In the genomic region with DNA sequence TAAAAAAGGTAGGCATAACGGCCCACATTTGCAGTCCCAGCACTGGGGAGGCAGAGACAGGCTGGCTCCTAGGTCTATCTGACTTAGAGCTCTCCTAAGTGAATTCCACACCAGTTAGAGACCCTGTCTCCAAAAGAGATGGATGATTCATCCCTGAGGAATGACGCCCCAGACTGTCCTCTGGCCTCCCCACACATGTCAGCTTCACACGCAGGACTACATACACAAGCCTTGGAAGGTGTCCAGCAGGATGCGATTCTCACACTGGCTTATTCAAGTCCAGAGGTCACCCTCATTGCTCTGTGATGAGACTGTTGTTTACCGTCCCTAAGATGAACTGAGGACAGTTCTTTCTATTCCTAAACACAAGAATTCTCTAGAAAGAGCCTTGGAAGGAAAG, we compare ENCODE assay signal across 10 mouse cellular contexts. TPM values are rescaled to one million over a fixed set of nuclear protein-coding genes. Genes with fewer than 3 reads are reported as not detected.
DNase-seq lines count a peak whose midpoint lies in the region; ATAC-seq and TF ChIP-seq lines count a peak whose summit lies in the region.
"Had no signal": no experiment of that assay in that cellular context is flagged by ENCODE, and none has a peak within 500 bp of the region (broad histone marks: within the 10 kb centered on the region; RNA-seq: fewer than 3 reads in every experiment).

No protein-coding gene starts in this region.

- H3K9ac ChIP-seq in heart, embryonic 14.5 days (ENCODE audit: low read length), result no peak overlapping the region
- H3K9ac ChIP-seq in lung, postnatal 0 days (replicated peaks; ENCODE audit: low read depth), result no peak overlapping the region
- no peak overlapping the region for H3K9ac ChIP-seq in stomach, postnatal 0 days (ENCODE audit: low read length)
- H3K9ac ChIP-seq: embryonic facial prominence, embryonic 15.5 days; liver, embryonic 14.5 days had no signal

- no peaks in the 10 kb centered on the region for H3K27me3 ChIP-seq in heart, embryonic 14.5 days (ENCODE audit: control insufficient read depth, insufficient read depth, low read length)
- no peaks in the 10 kb centered on the region for H3K27me3 ChIP-seq in lung, postnatal 0 days (replicated peaks; ENCODE audit: insufficient read depth, low read length)
- no peaks in the 10 kb centered on the region for H3K27me3 ChIP-seq in stomach, postnatal 0 days (ENCODE audit: control insufficient read depth, insufficient read depth, low read length)
- H3K27me3 ChIP-seq: embryonic facial prominence, embryonic 15.5 days had no signal

- peaks cover 90 to 98% of the 10 kb centered on the region in 2 experiments for H3K4me1 ChIP-seq in heart, embryonic 14.5 days (ENCODE audit: control insufficient read depth in 2 of 2, insufficient read depth in 2 of 2, low read length in 2 of 2)
- peaks cover 20% of the 10 kb centered on the region; the same call in 1 of the 2 replicates for H3K4me1 ChIP-seq in lung, postnatal 0 days (ENCODE audit: insufficient read depth, low read depth, low read length)
- peaks cover 47% of the 10 kb centered on the region for H3K4me1 ChIP-seq in embryonic fibroblast, embryonic 13.5 days (ENCODE audit: control insufficient read depth, insufficient read depth, low read length)
- peaks cover 4% of the 10 kb centered on the region; the same call in 1 of the 2 replicates for H3K4me1 ChIP-seq in stomach, postnatal 0 days (replicated peaks; ENCODE audit: control insufficient read depth, insufficient read depth)

- no peak for TF ChIP-seq EP300 in lung, postnatal 0 days (IDR thresholded peaks at IDR 0.05)
- TF ChIP-seq EP300 in stomach, postnatal 0 days (optimal IDR thresholded peaks at IDR 0.05), result no peak

- no peaks in the 10 kb centered on the region for H3K36me3 ChIP-seq in heart, embryonic 14.5 days (ENCODE audit: control insufficient read depth, insufficient read depth, low read length)
- H3K36me3 ChIP-seq in lung, postnatal 0 days (ENCODE audit: insufficient read depth, low read length), result no peaks in the 10 kb centered on the region
- H3K36me3 ChIP-seq in stomach, postnatal 0 days (ENCODE audit: control insufficient read depth, insufficient read depth, low read length), result no peaks in the 10 kb centered on the region
- H3K36me3 ChIP-seq: embryonic facial prominence, embryonic 15.5 days had no signal

- TF ChIP-seq CTCF in lung, postnatal 0 days (IDR thresholded peaks at IDR 0.05), result no peak
- no peak for TF ChIP-seq CTCF in embryonic fibroblast, embryonic 13.5 days (IDR thresholded peaks at IDR 0.05; ENCODE audit: borderline replicate concordance, insufficient read depth, low read length)
- no peak for TF ChIP-seq CTCF in stomach, postnatal 0 days (IDR thresholded peaks at IDR 0.05; ENCODE audit: low read depth)

- DNase-seq in heart, adult 8-10 months (ENCODE audit: low spot score), result no peak
- DNase-seq in lung, postnatal 0 days (ENCODE audit: low spot score), result peak; percentile 78
- no peak for DNase-seq in lung, postnatal 25 days (ENCODE audit: low spot score)
- no peak for DNase-seq in stomach, postnatal 0 days (ENCODE audit: low spot score)
- DNase-seq in ovary, postnatal 36 days (ENCODE audit: low spot score), result no peak

- no peak for TF ChIP-seq POLR2A in embryonic fibroblast, embryonic 13.5 days (IDR thresholded peaks at IDR 0.05; ENCODE audit: low read depth, low read length)

- H3K4me3 ChIP-seq in heart, embryonic 14.5 days (ENCODE audit: control insufficient read depth in 1 of 2, insufficient read depth in 1 of 2, low read depth in 1 of 2, low read length in 2 of 2), result no peak overlapping the region
- H3K4me3 ChIP-seq in lung, postnatal 0 days (ENCODE audit: low read depth, low read length), result no peak overlapping the region
- no peak overlapping the region for H3K4me3 ChIP-seq in embryonic fibroblast, embryonic 13.5 days (ENCODE audit: insufficient read depth, low read length)
- H3K4me3 ChIP-seq in stomach, postnatal 0 days (ENCODE audit: low read depth, low read length), result no peak overlapping the region
- H3K4me3 ChIP-seq: embryonic facial prominence, embryonic 15.5 days had no signal

- 9% methylated on average over 5 of the region's 5 CpGs for WGBS in heart, embryonic 14.5 days
- 29% methylated on average over 5 of the region's 5 CpGs for WGBS in lung, postnatal 0 days
- 41% methylated on average over 5 of the region's 5 CpGs for WGBS in stomach, postnatal 0 days

- H3K9me3 ChIP-seq in heart, embryonic 14.5 days (ENCODE audit: control insufficient read depth, low read length), result no peaks in the 10 kb centered on the region
- H3K9me3 ChIP-seq in lung, postnatal 0 days (ENCODE audit: low read length), result no peaks in the 10 kb centered on the region
- H3K9me3 ChIP-seq in stomach, postnatal 0 days (ENCODE audit: control insufficient read depth, low read length), result no peaks in the 10 kb centered on the region
- H3K9me3 ChIP-seq: embryonic facial prominence, embryonic 15.5 days had no signal

- H3K27ac ChIP-seq in heart, embryonic 14.5 days (replicated peaks in 1 of 2; ENCODE audit: control insufficient read depth in 1 of 2, insufficient read depth in 1 of 2, low read depth in 2 of 2, low read length in 2 of 2), result peak overlapping the region; percentile 99 to 100
- H3K27ac ChIP-seq in lung, postnatal 0 days (ENCODE audit: low read length), result no peak overlapping the region
- H3K27ac ChIP-seq in embryonic fibroblast, embryonic 13.5 days (ENCODE audit: insufficient read depth, low read length), result peak overlapping the region; percentile 97
- H3K27ac ChIP-seq in stomach, postnatal 0 days (replicated peaks), result no peak overlapping the region
- H3K27ac ChIP-seq: embryonic facial prominence, embryonic 15.5 days; liver, embryonic 14.5 days had no signal

- no peak overlapping the region for H3K4me2 ChIP-seq in heart, embryonic 14.5 days (ENCODE audit: low read length)
- no peak overlapping the region for H3K4me2 ChIP-seq in lung, postnatal 0 days (replicated peaks; ENCODE audit: low read depth, low read length)
- no peak overlapping the region for H3K4me2 ChIP-seq in stomach, postnatal 0 days (replicated peaks; ENCODE audit: low read depth)
- H3K4me2 ChIP-seq: embryonic facial prominence, embryonic 15.5 days; midbrain, embryonic 11.5 days had no signal

- ATAC-seq in heart, embryonic 14.5 days (ENCODE audit: insufficient number of reproducible peaks, insufficient read depth, low FRiP score, low read depth), result no peak; the same call in 1 of the 2 replicates
- peak; percentile 45 for ATAC-seq in lung, postnatal 0 days
- peak; percentile 31; the same call in 1 of the 2 replicates for ATAC-seq in stomach, postnatal 0 days (ENCODE audit: low FRiP score, low TSS enrichment)

RNA-seq across cellular contexts. Expression of gene Unc5b, which starts 12.2 kb away (rescaled TPM):
- polyA plus RNA-seq in heart, embryonic 14.5 days (2014; fragmentation: Nextera tagmentation; extraction: Ambion mirVana), result 11.5 and 13.3 TPM in 2 replicates
- 10 to 100 TPM in 3 of 4 experiments, 1 to 10 TPM in 1; 9.6 to 14.5 (median 12.0) TPM for total RNA-seq in heart, adult 8-10 months (2022)
- 3.8 and 4.3 TPM in 2 replicates for polyA plus RNA-seq in lung, postnatal 0 days (2015; fragmentation: Nextera tagmentation; extraction: Ambion mirVana)
- 101 and 119 TPM in 2 replicates for polyA plus RNA-seq in embryonic fibroblast, embryonic 13.5 days (2011; ENCODE audit: insufficient read length, low read depth, missing spikeins)
- 3.8 and 4.1 TPM in 2 replicates for polyA plus RNA-seq in stomach, postnatal 0 days (2015; fragmentation: Nextera tagmentation; extraction: Ambion mirVana)

Comparison
In these comparisons a context has a peak if more than half of its experiments do, and no peak if none do; other contexts are left out.
1. H3K27ac ChIP-seq: peak in heart, embryonic 14.5 days (2 of 2) and embryonic fibroblast, embryonic 13.5 days (single experiment); none in lung, postnatal 0 days (single experiment) and stomach, postnatal 0 days (single experiment).